ENCODE assay signal across 9 mouse cellular contexts in genomic region chr1:135730296-135730695, GRCm38 (mm10). TPM values are rescaled to one million over a fixed set of nuclear protein-coding genes. Genes with fewer than 3 reads are reported as not detected.
DNase-seq lines count a peak whose midpoint lies in the region; ATAC-seq lines count a peak whose summit lies in the region.
"Had no signal": no experiment of that assay in that cellular context is flagged by ENCODE, and none has a peak within 500 bp of the region (broad histone marks: within the 10 kb centered on the region; RNA-seq: fewer than 3 reads in every experiment).

No protein-coding gene starts in this region.

- peaks cover 64% of the 10 kb centered on the region for H3K4me1 ChIP-seq in heart, embryonic 11.5 days (ENCODE audit: control insufficient read depth, insufficient read depth, low read length)
- H3K4me1 ChIP-seq in embryonic facial prominence, embryonic 11.5 days (ENCODE audit: control insufficient read depth, insufficient read depth, low read length), result peaks cover 20% of the 10 kb centered on the region
- peaks cover 18% of the 10 kb centered on the region; the same call in 1 of the 2 replicates for H3K4me1 ChIP-seq in midbrain, embryonic 14.5 days (ENCODE audit: control insufficient read depth, insufficient read depth, low read length)

- H3K36me3 ChIP-seq in heart, embryonic 11.5 days (ENCODE audit: control insufficient read depth, insufficient read depth, low read length), result no peaks in the 10 kb centered on the region
- no peaks in the 10 kb centered on the region for H3K36me3 ChIP-seq in embryonic facial prominence, embryonic 11.5 days (replicated peaks; ENCODE audit: control insufficient read depth, insufficient read depth, low read depth, low read length)
- H3K36me3 ChIP-seq in midbrain, embryonic 14.5 days (ENCODE audit: control insufficient read depth, insufficient read depth, low read length), result no peaks in the 10 kb centered on the region

- no peak for ATAC-seq in heart, embryonic 11.5 days (replicated peaks; ENCODE audit: insufficient number of reproducible peaks, low FRiP score, low TSS enrichment)
- no peak for ATAC-seq in embryonic facial prominence, embryonic 11.5 days (replicated peaks; ENCODE audit: insufficient number of reproducible peaks, low FRiP score, low TSS enrichment, low read depth)
- ATAC-seq in midbrain, embryonic 14.5 days (ENCODE audit: low FRiP score, low TSS enrichment), result no peak
- no peak for ATAC-seq in megakaryocyte-erythroid progenitor cell, adult 5-6 weeks (replicated peaks; ENCODE audit: low FRiP score, low TSS enrichment, poor library complexity, severe bottlenecking)
- ATAC-seq: Patski had no signal

- peak overlapping the region; percentile 93 for H3K4me2 ChIP-seq in heart, embryonic 11.5 days
- peak overlapping the region; percentile 85; the same call in 1 of the 2 replicates for H3K4me2 ChIP-seq in embryonic facial prominence, embryonic 11.5 days (ENCODE audit: low read depth, low read length)
- 0 out of 2 replicates have a peak overlapping the region, but pooled peaks have one; percentile 17 for H3K4me2 ChIP-seq in midbrain, embryonic 14.5 days (ENCODE audit: low read length)

- 20% methylated on average over 3 of the region's 3 CpGs for WGBS in heart, embryonic 11.5 days (ENCODE audit: insufficient replicate concordance)
- 29% methylated on average over 3 of the region's 3 CpGs for WGBS in embryonic facial prominence, embryonic 11.5 days
- 59% methylated on average over 3 of the region's 3 CpGs for WGBS in midbrain, embryonic 14.5 days

- H3K27ac ChIP-seq in heart, embryonic 11.5 days (ENCODE audit: low read depth, low read length), result peak overlapping the region; percentile 93
- no peak overlapping the region for H3K27ac ChIP-seq in embryonic facial prominence, embryonic 11.5 days (replicated peaks; ENCODE audit: low read depth, low read length)
- H3K27ac ChIP-seq in midbrain, embryonic 14.5 days (replicated peaks; ENCODE audit: low read depth, low read length), result no peak overlapping the region

- DNase-seq in heart, adult 8-10 months (ENCODE audit: low spot score), result no peak
- no peak for DNase-seq in embryonic facial prominence, embryonic 11.5 days (ENCODE audit: low spot score)
- DNase-seq in kidney, postnatal 14 days, result peak; percentile 35
- DNase-seq in midbrain, embryonic 14.5 days, result no peak
- no peak for DNase-seq in adrenal gland, postnatal 10 days
- no peak for DNase-seq in right cerebral cortex, postnatal 14 days

- H3K9me3 ChIP-seq in heart, embryonic 11.5 days (replicated peaks; ENCODE audit: control insufficient read depth, low read length), result no peaks in the 10 kb centered on the region
- H3K9me3 ChIP-seq in embryonic facial prominence, embryonic 11.5 days (replicated peaks; ENCODE audit: control insufficient read depth, low read length), result no peaks in the 10 kb centered on the region
- H3K9me3 ChIP-seq in midbrain, embryonic 14.5 days (ENCODE audit: control insufficient read depth, low read length), result no peaks in the 10 kb centered on the region

- no peaks in the 10 kb centered on the region for H3K27me3 ChIP-seq in heart, embryonic 11.5 days (ENCODE audit: control insufficient read depth, insufficient read depth, low read length)
- H3K27me3 ChIP-seq in embryonic facial prominence, embryonic 11.5 days (ENCODE audit: control insufficient read depth, insufficient read depth, low read length), result no peaks in the 10 kb centered on the region
- H3K27me3 ChIP-seq in midbrain, embryonic 14.5 days (ENCODE audit: control insufficient read depth, insufficient read depth, low read length), result no peaks in the 10 kb centered on the region
- H3K27me3 ChIP-seq: Patski had no signal

- peak overlapping the region; percentile 95 for H3K9ac ChIP-seq in heart, embryonic 11.5 days (ENCODE audit: low read depth, low read length)
- peak overlapping the region; percentile 7; the same call in 1 of the 2 replicates for H3K9ac ChIP-seq in embryonic facial prominence, embryonic 11.5 days (replicated peaks; ENCODE audit: low read length)
- no peak overlapping the region for H3K9ac ChIP-seq in midbrain, embryonic 14.5 days (replicated peaks; ENCODE audit: low read length)

- peak overlapping the region; percentile 79 for H3K4me3 ChIP-seq in heart, embryonic 11.5 days (ENCODE audit: low read depth, low read length)
- no peak overlapping the region for H3K4me3 ChIP-seq in embryonic facial prominence, embryonic 11.5 days (ENCODE audit: low read depth, low read length)
- H3K4me3 ChIP-seq in midbrain, embryonic 14.5 days (replicated peaks; ENCODE audit: low read depth, low read length), result no peak overlapping the region

RNA-seq across cellular contexts. Expression of gene Csrp1, which starts 10.4 kb away (rescaled TPM):
- 183 and 209 TPM in 2 replicates for polyA plus RNA-seq in heart, embryonic 11.5 days (2014; fragmentation: Nextera tagmentation; extraction: Ambion mirVana)
- 10 to 100 TPM; 36.0 to 45.8 (median 40.9) TPM for total RNA-seq in heart, adult 8-10 months (2022)
- 52.9 and 53.2 TPM in 2 replicates for polyA plus RNA-seq in embryonic facial prominence, embryonic 11.5 days (2014; fragmentation: Nextera tagmentation; extraction: Ambion mirVana)
- 13.2 and 16.1 TPM in 2 replicates for polyA plus RNA-seq in midbrain, embryonic 14.5 days (2014; fragmentation: Nextera tagmentation; extraction: Ambion mirVana)
- total RNA-seq in adrenal gland, postnatal 10 days (2021), result 10 to 100 TPM; 94.9 to 97.9 TPM
- 77.6 and 100 TPM in 2 replicates for total RNA-seq in megakaryocyte-erythroid progenitor cell, adult 5-6 weeks (2014; fragmentation: Nextera tagmentation)
- 91.4 and 112 TPM in 2 replicates for total RNA-seq in megakaryocyte-erythroid progenitor cell, adult 5-6 weeks (2017)

RNA-seq across cellular contexts. Expression of gene Phlda3, which starts 35.6 kb away (rescaled TPM):
- polyA plus RNA-seq in heart, embryonic 11.5 days (2014; fragmentation: Nextera tagmentation; extraction: Ambion mirVana), result 61.5 and 68.1 TPM in 2 replicates
- 10 to 100 TPM in 1 of 4 experiments, 1 to 10 TPM in 3; 7.2 to 12.7 (median 8.4) TPM for total RNA-seq in heart, adult 8-10 months (2022)
- 33.5 and 35.3 TPM in 2 replicates for polyA plus RNA-seq in embryonic facial prominence, embryonic 11.5 days (2014; fragmentation: Nextera tagmentation; extraction: Ambion mirVana)
- 20.7 and 25.1 TPM in 2 replicates for polyA plus RNA-seq in midbrain, embryonic 14.5 days (2014; fragmentation: Nextera tagmentation; extraction: Ambion mirVana)
- 10 to 100 TPM; 42.9 to 82.7 TPM for total RNA-seq in adrenal gland, postnatal 10 days (2021)
- 1.8 and 7.6 TPM in 2 replicates for total RNA-seq in megakaryocyte-erythroid progenitor cell, adult 5-6 weeks (2014; fragmentation: Nextera tagmentation)
- 0.94 and 2.1 TPM in 2 replicates for total RNA-seq in megakaryocyte-erythroid progenitor cell, adult 5-6 weeks (2017)

RNA-seq across cellular contexts. Expression of gene Tnni1, which starts 48.9 kb away (rescaled TPM):
- 3,442 and 3,640 TPM in 2 replicates for polyA plus RNA-seq in heart, embryonic 11.5 days (2014; fragmentation: Nextera tagmentation; extraction: Ambion mirVana)
- total RNA-seq in heart, adult 8-10 months (2022), result 1 to 10 TPM in 2 of 4 experiments, under 1 TPM in 2; 0.44 to 2.4 (median 1.1) TPM
- polyA plus RNA-seq in embryonic facial prominence, embryonic 11.5 days (2014; fragmentation: Nextera tagmentation; extraction: Ambion mirVana), result 12.5 and 19.1 TPM in 2 replicates
- polyA plus RNA-seq in midbrain, embryonic 14.5 days (2014; fragmentation: Nextera tagmentation; extraction: Ambion mirVana), result 0.43 TPM in 1 of 2 replicates, not detected in the other
- total RNA-seq in adrenal gland, postnatal 10 days (2021), result 10 to 100 TPM in 1 of 2 experiments, 1 to 10 TPM in 1; 7.7 to 41.7 TPM
- total RNA-seq in megakaryocyte-erythroid progenitor cell, adult 5-6 weeks (2014; fragmentation: Nextera tagmentation), result 5.4 TPM in 1 of 2 replicates, not detected in the other
- 0.46 TPM in 1 of 2 replicates, not detected in the other for total RNA-seq in megakaryocyte-erythroid progenitor cell, adult 5-6 weeks (2017)

Comparison
In these comparisons a context has a peak if more than half of its experiments do, and no peak if none do; other contexts are left out.
1. H3K4me2 ChIP-seq: peak in every context shown above with its lines; median percentile 93 in heart, embryonic 11.5 days; 85 in embryonic facial prominence, embryonic 11.5 days; 17 in midbrain, embryonic 14.5 days.